Mouse (Mus musculus): ENCODE measurements at regions not wholly inside any gene's neighbourhood (a gene's known extent, or its start where the extent isn't known, plus 50 kb on each side); places are given as distances from the start of the nearest gene placed in this dataset.
A peak's percentile ranks its signal among the peaks of the same experiment; 100 is the strongest.

DNA sequence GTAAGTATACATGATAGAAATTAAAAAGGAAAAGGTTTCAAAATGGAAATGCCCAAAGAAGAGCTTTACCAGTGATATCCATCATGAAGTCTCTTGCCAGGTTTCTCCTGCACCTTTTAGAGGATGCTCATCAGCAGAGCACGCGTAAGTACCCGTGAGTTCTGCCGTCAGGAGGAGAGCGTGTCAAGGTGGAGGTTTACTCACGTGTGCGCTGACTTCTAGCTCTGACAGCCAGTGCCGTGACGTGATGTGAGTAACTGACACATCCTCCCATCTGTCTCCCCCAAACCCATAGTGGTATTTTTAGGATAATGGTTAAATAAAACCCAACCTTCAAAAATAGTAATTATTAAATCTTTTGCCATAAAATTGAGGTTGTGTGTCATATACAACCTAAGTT, 55.3 kb downstream of the Adra2a start:
- H3K4me3 ChIP-seq (replicated peaks; ENCODE audit: low read length): no peak overlapping the region
- H3K9me3 ChIP-seq (ENCODE audit: control insufficient read depth, low read length): no peaks in the 10 kb centered on the region
- WGBS: 89% methylated on average over 9 of the region's 9 CpGs
- no peaks in the 10 kb centered on the region for H3K27me3 ChIP-seq (ENCODE audit: control insufficient read depth, insufficient read depth, low read length)
- no peak overlapping the region for H3K4me2 ChIP-seq (replicated peaks)
- H3K9ac ChIP-seq: no peak overlapping the region
- H3K4me1 ChIP-seq (replicated peaks; ENCODE audit: control insufficient read depth, insufficient read depth, low read length): peaks cover 7% of the 10 kb centered on the region; the same call in 1 of the 2 replicates
- no peak overlapping the region for H3K27ac ChIP-seq
- DNase-seq (ENCODE audit: low spot score) (no peak), ATAC-seq (ENCODE audit: low FRiP score) (no peak)
- H3K36me3 ChIP-seq (replicated peaks; ENCODE audit: control insufficient read depth, insufficient read depth): no peaks in the 10 kb centered on the region

- 38% methylated on average over 6 of the region's 6 CpGs for WGBS
- no peak for ATAC-seq (ENCODE audit: low FRiP score)
- no peak overlapping the region for H3K4me3 ChIP-seq (replicated peaks; ENCODE audit: low read length)
- H3K9ac ChIP-seq: no peak overlapping the region
- H3K4me1 ChIP-seq (replicated peaks; ENCODE audit: control insufficient read depth, insufficient read depth, low read length): peaks cover 7% of the 10 kb centered on the region; the same call in 1 of the 2 replicates
- DNase-seq (ENCODE audit: low spot score): no peak
- H3K9me3 ChIP-seq (ENCODE audit: control insufficient read depth, low read length): no peaks in the 10 kb centered on the region
- H3K27ac ChIP-seq: no peak overlapping the region
- H3K27me3 ChIP-seq (ENCODE audit: control insufficient read depth, insufficient read depth, low read length): no peaks in the 10 kb centered on the region
- no peak overlapping the region for H3K4me2 ChIP-seq (replicated peaks)
- H3K36me3 ChIP-seq (replicated peaks; ENCODE audit: control insufficient read depth, insufficient read depth): no peaks in the 10 kb centered on the region
Observed at GRCm38 (mm10) chr19:54099769-54100168, 55.8 kb downstream of the Adra2a start.

GRCm38 (mm10) chr19:54106571-54106970, 62.6 kb downstream of the Adra2a start:
- H3K27ac ChIP-seq: no peak overlapping the region
- no peaks in the 10 kb centered on the region for H3K9me3 ChIP-seq (ENCODE audit: control insufficient read depth, low read length)
- no peaks in the 10 kb centered on the region for H3K36me3 ChIP-seq (replicated peaks; ENCODE audit: control insufficient read depth, insufficient read depth)
- ATAC-seq (ENCODE audit: low FRiP score): no peak
- WGBS: 57% methylated on average over 3 of the region's 3 CpGs
- H3K4me1 ChIP-seq (replicated peaks; ENCODE audit: control insufficient read depth, insufficient read depth, low read length): peaks cover 10% of the 10 kb centered on the region; the same call in 1 of the 2 replicates
- H3K4me2 ChIP-seq (replicated peaks): no peak overlapping the region
- H3K4me3 ChIP-seq (replicated peaks; ENCODE audit: low read length): no peak overlapping the region
- no peak for DNase-seq (ENCODE audit: low spot score)
- H3K27me3 ChIP-seq (ENCODE audit: control insufficient read depth, insufficient read depth, low read length): no peaks in the 10 kb centered on the region
- no peak overlapping the region for H3K9ac ChIP-seq

GRCm38 (mm10) chr19:54107103-54107821, 63.3 kb downstream of the Adra2a start:
- ATAC-seq (ENCODE audit: low FRiP score): no peak
- no peaks in the 10 kb centered on the region for H3K9me3 ChIP-seq (ENCODE audit: control insufficient read depth, low read length)
- WGBS: 39% methylated on average over 13 of the region's 13 CpGs
- H3K9ac ChIP-seq: no peak overlapping the region
- no peak for DNase-seq (ENCODE audit: low spot score)
- no peak overlapping the region for H3K27ac ChIP-seq
- no peak overlapping the region for H3K4me2 ChIP-seq (replicated peaks)
- H3K4me3 ChIP-seq (replicated peaks; ENCODE audit: low read length): no peak overlapping the region
- no peaks in the 10 kb centered on the region for H3K27me3 ChIP-seq (ENCODE audit: control insufficient read depth, insufficient read depth, low read length)
- H3K36me3 ChIP-seq (replicated peaks; ENCODE audit: control insufficient read depth, insufficient read depth): no peaks in the 10 kb centered on the region
- H3K4me1 ChIP-seq (replicated peaks; ENCODE audit: control insufficient read depth, insufficient read depth, low read length): peaks cover 10% of the 10 kb centered on the region; the same call in 1 of the 2 replicates

GRCm38 (mm10) chr19:54110080-54110479, 66.1 kb downstream of the Adra2a start:
- ATAC-seq (ENCODE audit: low FRiP score) (no peak), DNase-seq (ENCODE audit: low spot score) (no peak)
- Histone ChIP-seq H3K4me1 (replicated peaks; ENCODE audit: control insufficient read depth, insufficient read depth, low read length) (peaks cover 11% of the 10 kb centered on the region; the same call in 1 of the 2 replicates), H3K4me2 (replicated peaks) (no peak overlapping the region), H3K9ac (no peak overlapping the region), H3K27me3 (ENCODE audit: control insufficient read depth, insufficient read depth, low read length) (no peaks in the 10 kb centered on the region), H3K4me3 (replicated peaks; ENCODE audit: low read length) (no peak overlapping the region), H3K9me3 (ENCODE audit: control insufficient read depth, low read length) (no peaks in the 10 kb centered on the region), H3K36me3 (replicated peaks; ENCODE audit: control insufficient read depth, insufficient read depth) (no peaks in the 10 kb centered on the region), H3K27ac (no peak overlapping the region)
- 86% methylated on average over 6 of the region's 6 CpGs for whole genome bisulfite sequencing

DNA sequence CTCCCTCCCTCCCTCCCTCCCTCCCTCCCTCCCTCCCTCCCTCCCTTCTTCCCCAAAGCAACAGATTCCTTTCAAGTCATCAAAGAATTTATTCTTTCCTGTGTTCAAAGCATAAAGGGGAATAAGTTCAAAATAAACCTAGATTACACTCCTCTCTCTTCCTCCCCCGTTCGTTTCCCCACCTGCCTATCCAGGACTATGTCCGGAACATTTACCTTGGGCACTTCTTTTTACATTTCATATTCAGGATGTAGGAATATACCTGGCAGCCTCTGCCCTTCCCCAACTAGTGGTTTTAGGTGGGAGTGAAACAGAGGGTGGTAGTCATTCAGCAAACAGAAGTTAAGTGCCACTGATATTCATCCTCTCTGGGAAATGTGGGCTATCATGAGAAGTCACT, 68.7 kb downstream of the Adra2a start:
- ATAC-seq (ENCODE audit: low FRiP score) (no peak), DNase-seq (ENCODE audit: low spot score) (no peak)
- Histone ChIP-seq H3K9ac (no peak overlapping the region), H3K36me3 (replicated peaks; ENCODE audit: control insufficient read depth, insufficient read depth) (no peaks in the 10 kb centered on the region), H3K27me3 (ENCODE audit: control insufficient read depth, insufficient read depth, low read length) (no peaks in the 10 kb centered on the region), H3K27ac (no peak overlapping the region), H3K4me3 (replicated peaks; ENCODE audit: low read length) (no peak overlapping the region), H3K4me2 (replicated peaks) (no peak overlapping the region), H3K4me1 (replicated peaks; ENCODE audit: control insufficient read depth, insufficient read depth, low read length) (0 out of 2 replicates have a peak, but pooled peaks cover 7% of the 10 kb centered on the region), H3K9me3 (ENCODE audit: control insufficient read depth, low read length) (no peaks in the 10 kb centered on the region)
- WGBS: 87% methylated on average over 3 of the region's 3 CpGs

DNA sequence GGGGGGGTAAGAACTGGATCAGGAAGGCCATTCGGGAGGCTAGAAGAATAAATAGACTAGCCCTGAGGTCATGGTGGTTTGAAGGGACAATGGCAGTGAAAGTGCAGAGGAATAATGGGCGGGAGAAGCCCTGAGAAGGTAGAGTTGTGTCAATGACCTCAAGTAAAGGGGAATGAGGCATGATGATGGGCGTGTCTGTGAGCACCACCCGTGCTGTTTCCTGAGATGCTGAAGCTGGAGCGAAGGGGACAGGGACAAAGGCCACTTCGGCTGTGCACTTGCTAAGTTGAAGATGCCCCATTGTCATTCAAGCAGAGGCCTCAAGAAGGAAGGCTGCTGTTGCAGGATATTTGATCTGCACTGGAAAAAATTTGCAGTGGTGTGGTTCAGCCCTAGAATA, 69.5 kb downstream of the Adra2a start:
- WGBS: 39% methylated on average over 6 of the region's 6 CpGs
- Histone ChIP-seq H3K4me1 (replicated peaks; ENCODE audit: control insufficient read depth, insufficient read depth, low read length) (0 out of 2 replicates have a peak, but pooled peaks cover 7% of the 10 kb centered on the region), H3K27ac (no peak overlapping the region), H3K9ac (no peak overlapping the region), H3K9me3 (ENCODE audit: control insufficient read depth, low read length) (no peaks in the 10 kb centered on the region), H3K36me3 (replicated peaks; ENCODE audit: control insufficient read depth, insufficient read depth) (no peaks in the 10 kb centered on the region), H3K4me2 (replicated peaks) (no peak overlapping the region), H3K4me3 (replicated peaks; ENCODE audit: low read length) (no peak overlapping the region), H3K27me3 (ENCODE audit: control insufficient read depth, insufficient read depth, low read length) (no peaks in the 10 kb centered on the region)
- DNase-seq (ENCODE audit: low spot score): no peak
- ATAC-seq (ENCODE audit: low FRiP score): no peak

DNA sequence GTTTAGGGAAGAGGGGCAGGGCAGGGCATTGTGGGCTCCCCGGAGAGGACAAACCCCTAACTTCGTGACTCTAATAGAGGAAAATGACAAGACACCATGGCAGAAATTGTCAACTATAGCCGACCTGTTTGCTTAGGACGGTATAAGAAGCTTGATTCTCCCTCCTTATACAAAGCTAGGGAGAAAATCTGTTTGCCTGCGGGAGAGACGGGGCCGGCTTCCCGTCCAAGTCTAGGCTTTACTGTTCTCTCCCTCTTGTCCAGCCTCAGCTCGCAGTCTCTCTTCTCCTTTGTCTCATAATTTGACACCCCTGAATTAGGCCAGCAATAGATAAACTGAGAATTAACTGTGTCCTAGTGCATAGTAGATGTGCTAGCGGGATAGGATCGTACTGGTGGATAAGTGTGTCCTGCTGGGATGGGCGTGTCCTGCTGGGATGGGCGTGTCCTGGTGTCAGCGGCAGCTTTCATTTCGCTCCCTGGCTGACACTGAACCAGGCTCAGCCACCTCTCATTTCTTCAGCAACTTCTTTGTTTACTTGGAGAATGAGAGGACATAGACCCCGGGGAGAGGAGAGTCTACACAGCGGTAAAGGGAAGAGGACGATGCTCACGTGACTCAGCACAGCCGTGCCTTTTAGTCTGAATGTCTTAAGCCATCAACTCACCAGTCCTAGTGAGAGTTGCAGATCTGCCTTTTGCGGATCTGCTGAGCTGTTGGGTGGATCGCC, 70.8 kb downstream of the Adra2a start:
- 0 out of 2 replicates have a peak, but pooled peaks cover 7% of the 10 kb centered on the region for H3K4me1 ChIP-seq (replicated peaks; ENCODE audit: control insufficient read depth, insufficient read depth, low read length)
- H3K9ac ChIP-seq: peak overlapping the region; percentile 55
- no peak overlapping the region for H3K27ac ChIP-seq
- WGBS: 6% methylated on average over 22 of the region's 22 CpGs
- peak overlapping the region; percentile 41 for H3K4me3 ChIP-seq (replicated peaks; ENCODE audit: low read length)
- peak; percentile 77 for ATAC-seq (ENCODE audit: low FRiP score)
- H3K4me2 ChIP-seq (replicated peaks): peak overlapping the region; percentile 63
- no peaks in the 10 kb centered on the region for H3K27me3 ChIP-seq (ENCODE audit: control insufficient read depth, insufficient read depth, low read length)
- H3K9me3 ChIP-seq (ENCODE audit: control insufficient read depth, low read length): no peaks in the 10 kb centered on the region
- DNase-seq (ENCODE audit: low spot score): peak; percentile 60
- H3K36me3 ChIP-seq (replicated peaks; ENCODE audit: control insufficient read depth, insufficient read depth): no peaks in the 10 kb centered on the region

GRCm38 (mm10) chr19:54115335-54115734, 71.4 kb downstream of the Adra2a start:
- 18% methylated on average over 4 of the region's 4 CpGs for WGBS
- no peak for ATAC-seq (ENCODE audit: low FRiP score)
- Histone ChIP-seq H3K4me3 (replicated peaks; ENCODE audit: low read length) (peak overlapping the region; percentile 41), H3K4me2 (replicated peaks) (peak overlapping the region; percentile 63), H3K9me3 (ENCODE audit: control insufficient read depth, low read length) (no peaks in the 10 kb centered on the region), H3K36me3 (replicated peaks; ENCODE audit: control insufficient read depth, insufficient read depth) (no peaks in the 10 kb centered on the region), H3K27me3 (ENCODE audit: control insufficient read depth, insufficient read depth, low read length) (no peaks in the 10 kb centered on the region), H3K9ac (peak overlapping the region; percentile 55), H3K4me1 (replicated peaks; ENCODE audit: control insufficient read depth, insufficient read depth, low read length) (0 out of 2 replicates have a peak, but pooled peaks cover 7% of the 10 kb centered on the region), H3K27ac (no peak overlapping the region)
- no peak for DNase-seq (ENCODE audit: low spot score)

Measured in hindbrain, embryonic 14.5 days (tissue).